Mouse (Mus musculus): ENCODE measurements around the gene Tmc8.
A peak's percentile ranks its signal among the peaks of the same experiment; 100 is the strongest.
"Not testable (repeated sequence)": the region's sequence is repeated elsewhere in the genome, so short reads cannot be mapped to it uniquely, and the experiment has no call there.

Gene Tmc8

DNA sequence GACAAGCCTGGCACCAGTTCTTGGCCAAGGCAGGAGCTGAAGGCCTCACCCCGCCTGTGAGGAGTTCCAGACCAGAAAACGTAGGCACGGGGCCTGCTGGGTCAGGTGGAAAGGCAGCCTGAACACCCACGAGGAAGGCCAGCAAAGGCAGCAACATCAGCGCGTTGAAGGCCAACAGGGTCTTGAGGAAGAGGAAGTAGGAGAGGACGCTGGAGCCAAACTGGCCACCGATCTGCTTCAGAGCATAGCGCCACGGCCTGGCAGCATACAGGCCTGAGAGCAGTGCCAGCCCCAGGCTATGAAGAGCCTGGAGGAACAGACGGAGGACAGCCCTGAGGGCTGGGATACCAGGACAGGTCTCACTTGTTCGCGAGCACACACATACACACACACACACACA, 6.3 kb upstream of the Tmc8 start:
- no peak for DNase-seq

DNA sequence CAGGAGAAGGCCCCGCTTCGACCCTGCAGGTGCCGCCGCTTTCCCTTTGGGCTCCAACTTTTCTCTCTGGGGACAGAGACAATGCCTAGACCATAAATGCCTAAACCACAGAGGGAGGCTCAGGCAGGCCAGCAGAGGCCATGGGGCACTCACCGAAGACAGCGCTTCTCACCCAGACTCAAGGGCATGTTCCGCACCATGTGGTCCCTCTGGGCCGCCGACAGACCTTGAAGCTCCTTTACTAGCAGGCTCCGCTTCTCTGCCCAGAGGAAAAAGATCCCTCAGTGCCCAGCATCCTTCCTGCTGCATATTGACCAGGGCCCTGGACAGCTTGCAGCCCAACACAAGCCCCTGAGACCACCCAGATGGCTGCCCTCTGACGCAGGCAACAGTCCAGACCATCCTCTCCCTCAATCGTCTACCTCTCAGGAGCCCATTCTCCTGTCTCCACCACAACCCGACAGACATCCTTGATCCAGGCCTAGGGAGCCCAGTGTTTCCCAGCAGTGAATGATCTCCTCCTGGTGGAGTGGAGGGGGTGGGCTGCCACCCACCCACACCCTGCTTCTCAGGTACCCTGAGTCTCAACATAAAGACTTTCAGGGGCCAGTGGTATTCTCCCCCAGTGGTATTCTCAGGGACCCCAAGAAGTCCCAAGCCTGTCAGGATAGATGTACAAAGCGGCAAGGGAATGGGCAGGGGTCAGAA, 5.6 kb upstream of the Tmc8 start:
- no peak for DNase-seq

DNA sequence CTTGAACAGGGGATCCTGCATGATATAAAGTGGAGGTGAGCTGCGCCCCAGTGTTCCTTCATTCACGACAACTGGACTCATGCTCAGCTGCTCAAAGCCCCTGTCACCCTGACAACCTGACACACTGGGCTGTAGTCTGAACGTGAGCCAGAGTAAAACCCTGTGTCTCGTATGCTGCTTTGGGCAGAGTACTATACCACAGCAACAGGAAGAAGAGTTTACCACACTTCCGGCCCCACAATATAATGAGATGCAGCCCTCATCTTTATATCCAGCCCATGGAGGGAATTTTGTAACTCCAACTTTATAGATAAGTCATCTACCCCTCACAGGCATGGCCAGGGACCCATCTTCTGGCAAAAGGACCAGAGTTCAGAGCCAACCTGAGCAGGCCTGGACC, 4.8 kb upstream of the Tmc8 start:
- no peak for DNase-seq

DNA sequence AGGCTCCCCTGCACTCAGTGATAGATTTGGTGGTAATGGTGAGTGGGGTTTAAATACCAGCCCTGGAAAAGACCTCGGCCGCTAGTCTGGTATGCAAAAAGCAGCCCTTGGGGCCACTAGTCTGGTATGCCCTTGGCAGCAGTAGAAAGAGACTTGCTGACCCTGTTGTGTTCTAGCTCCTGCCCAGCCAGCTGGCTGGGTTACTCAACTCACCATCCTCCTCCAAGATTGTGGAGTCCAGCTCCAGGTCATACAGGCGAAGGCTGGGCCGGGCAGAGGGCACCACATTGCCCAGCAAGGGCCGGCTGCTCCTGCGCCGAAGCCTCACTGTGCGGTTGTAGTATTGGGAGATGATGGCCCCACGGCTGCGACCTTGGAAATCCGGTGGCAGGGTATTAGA, 3.8 kb upstream of the Tmc8 start:
- no peak for DNase-seq

DNA sequence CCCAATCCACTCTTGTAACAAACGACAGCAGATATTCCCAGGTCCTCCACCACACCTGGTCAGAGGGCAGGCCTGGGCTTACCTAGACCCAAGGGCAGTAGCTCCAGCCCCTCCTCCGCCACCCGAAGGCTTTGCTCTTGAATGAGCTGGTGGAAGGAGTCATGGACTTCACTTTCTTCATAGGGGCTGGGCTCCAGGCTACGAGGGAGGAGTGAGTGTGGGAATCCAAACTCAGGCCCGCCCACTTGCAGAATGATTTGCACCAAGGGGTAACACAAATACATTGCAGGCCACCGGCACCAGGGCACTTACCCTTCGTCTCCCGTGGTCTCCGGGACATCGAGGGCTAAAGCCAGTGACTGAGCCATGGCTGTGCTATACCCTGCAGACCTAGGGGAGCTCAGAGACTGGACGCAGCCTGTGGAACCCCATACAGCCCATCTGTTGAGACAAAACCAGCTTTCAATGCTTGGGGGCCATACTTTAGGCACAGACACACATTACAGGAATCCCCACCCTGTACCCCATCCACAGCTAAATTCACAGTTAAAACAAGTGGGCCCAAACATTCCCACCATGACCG, 2.9 kb upstream of the Tmc8 start:
- DNase-seq, result peak; percentile 80

DNA sequence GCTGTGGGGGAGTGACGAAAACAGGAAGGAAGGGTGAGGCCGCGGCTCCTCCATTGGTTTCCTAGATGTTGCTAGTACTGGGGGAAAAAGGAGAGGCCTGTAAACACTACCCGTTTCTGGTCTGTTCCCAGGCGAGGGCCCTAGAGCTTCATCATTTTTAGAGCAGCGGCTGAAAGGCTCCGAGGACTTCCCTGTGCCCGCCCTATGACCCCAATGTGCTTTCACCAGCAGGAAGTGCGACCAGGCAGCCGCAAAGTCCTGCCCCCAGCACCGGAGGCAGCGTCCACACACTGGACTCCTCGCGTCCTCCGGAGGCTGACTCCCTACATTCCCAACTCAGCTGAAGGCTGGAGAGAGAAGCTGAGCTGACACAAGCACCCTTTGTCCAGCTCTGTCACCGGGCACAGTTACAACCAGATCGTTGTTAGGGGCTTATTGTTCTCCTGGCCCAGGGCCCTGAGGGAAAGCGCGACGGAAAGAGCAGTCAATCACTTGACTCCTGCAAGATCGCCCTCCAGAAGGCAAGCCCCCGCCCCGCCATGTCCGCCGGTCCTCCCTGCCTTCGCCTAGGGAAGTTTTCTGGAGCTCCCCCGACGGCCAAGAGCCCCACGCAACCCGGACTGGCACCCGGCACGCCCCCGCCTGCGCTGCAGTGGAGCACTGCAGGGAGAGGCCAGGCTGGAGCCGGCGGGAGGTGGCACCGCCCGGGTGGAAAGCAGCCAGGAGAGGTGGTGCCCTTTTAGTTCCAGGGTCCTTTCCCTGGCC, 2.3 kb upstream of the Tmc8 start:
- DNase-seq, result peak; percentile 91

DNA sequence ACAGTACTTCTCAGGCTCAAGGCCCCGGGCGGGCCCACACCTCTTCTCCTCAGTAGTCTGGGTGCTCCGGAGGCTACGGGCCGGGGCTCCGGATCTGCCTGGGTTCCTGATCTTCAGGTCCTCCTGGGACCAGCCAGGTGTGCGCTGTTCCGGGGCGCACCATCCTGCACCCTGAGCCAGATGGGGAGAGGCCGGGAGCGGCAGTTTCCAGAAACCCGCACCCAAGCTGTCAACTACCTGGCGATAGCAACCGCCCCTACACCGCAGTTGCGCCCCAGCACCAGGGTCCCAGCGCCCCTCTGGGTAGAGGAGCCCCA, 1.7 kb upstream of the Tmc8 start:
- DNase-seq, result no peak

DNA sequence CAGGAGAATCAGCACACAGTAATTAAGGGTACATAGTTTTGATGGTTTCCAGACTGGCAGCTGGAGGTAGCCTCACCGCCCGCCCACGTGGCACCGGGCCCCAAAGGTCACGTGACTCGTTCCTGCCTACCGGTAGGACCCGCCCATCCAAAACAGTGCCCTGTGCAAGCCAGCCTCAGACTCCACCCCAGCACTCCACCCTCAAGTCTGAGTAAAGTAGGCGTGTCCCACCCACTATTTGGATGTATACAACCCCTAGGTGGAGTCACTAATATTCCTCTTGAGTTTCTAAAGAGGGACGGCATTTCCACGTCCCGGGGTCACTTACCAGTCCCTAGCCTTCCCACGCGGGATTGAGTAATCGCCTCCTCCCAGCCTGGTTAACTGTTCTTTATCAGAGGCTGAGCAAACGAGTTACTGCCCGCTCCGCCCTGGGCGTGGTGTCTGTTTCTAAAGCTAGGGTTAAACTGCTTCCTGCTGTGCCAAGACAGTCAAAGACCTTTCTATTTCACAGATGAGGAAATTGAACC, 1.2 kb upstream of the Tmc8 start:
- peak; percentile 96 for DNase-seq

DNA sequence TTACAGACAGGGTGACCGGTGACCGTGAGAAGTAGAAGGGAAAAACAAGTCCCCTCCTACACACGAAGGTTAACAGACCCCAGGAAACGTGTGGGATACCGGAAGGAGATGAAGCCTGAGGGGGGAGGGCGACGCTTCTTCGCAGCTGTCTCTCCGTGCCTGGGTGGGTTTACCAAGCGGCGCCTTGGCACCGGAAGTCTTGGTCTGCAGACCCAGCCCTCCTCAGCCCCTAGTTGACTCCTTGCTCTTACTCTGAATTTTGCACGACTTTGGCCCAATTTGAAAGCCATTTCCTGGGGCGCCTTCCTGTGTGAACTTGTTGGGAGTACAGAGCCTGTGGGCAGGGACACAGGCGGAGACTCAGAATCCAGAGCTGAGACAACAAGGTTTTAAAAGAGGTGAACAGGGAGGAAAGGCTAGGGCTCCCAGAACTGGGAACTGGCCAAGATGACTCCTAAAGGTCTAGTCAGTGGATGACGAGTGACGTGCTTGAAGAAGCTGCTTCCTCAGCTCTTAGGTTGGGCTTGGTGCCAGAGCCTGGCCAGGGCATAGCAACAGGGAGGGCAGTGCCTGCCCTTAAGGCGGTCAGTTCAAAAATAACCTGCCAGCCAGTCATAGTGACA, 566 bp upstream of the Tmc8 start:
- peak; percentile 89 for DNase-seq

DNA sequence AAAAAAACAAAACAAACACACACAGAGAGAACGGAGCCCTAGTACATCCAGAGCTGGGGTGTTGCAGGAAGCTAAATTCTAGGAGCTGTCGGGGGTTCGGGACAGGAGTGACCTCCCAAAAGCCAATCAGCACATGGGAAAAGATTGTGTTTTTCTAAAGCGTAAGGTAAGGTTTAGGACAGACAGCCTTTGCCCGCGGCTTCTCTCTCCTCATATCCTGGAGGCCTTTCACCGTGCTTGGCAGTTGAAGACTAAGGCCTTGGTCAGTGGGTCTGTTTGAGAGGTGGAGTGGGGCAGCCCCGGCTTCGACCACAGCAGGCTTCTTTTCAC, 794 bp downstream of the Tmc8 start:
- no peak for DNase-seq

DNA sequence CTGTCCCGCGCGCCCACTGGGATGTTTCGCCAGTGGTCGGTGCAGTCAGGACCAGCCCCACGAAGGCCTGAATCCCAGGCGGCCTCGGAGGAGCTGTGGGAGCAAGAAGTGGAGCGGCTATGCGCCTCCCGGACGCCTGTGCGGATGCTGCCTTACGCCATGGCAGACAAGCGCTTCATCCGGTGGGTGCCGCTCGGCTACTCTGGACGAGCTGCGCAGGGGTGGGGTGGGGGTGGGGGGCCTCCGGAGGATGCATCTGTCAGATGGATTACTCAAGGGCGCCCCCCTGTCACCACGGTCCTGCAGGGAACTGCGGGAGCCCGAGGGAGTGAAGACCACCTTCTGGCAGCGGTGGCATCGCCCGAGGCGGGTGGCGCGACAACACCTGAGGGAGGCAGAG, 1.2 kb downstream of the Tmc8 start:
- DNase-seq, result peak; percentile 88

DNA sequence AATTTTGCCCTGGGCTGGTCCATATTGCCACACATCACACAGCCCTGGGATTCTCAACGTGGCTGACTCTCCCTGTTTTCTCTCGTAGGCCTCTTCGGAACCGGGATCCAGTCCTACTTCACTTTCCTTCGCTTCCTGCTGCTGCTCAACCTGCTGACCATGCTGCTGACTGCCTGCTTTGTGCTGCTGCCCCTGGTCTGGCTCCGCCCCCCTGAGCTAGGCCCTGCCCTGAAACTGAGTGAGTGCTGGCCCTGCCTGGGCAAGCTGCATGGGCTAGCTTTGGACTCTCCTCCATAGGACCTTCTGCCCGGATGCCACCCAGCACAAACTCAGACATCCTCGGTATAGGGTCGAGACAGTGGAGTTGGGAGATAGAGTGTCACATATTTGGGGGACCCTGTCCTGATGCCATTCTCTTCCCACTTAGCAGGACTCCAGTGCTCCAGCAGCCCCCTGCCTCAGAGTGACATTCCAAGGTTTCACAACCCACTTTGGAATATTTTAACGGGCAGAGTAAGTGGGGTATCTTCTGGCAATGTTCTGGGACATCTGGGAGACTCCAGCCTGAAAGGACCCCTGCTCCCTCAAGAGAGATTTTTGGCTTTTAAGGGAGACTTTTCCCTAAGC, 1.9 kb downstream of the Tmc8 start:
- peak; percentile 56 for DNase-seq

DNA sequence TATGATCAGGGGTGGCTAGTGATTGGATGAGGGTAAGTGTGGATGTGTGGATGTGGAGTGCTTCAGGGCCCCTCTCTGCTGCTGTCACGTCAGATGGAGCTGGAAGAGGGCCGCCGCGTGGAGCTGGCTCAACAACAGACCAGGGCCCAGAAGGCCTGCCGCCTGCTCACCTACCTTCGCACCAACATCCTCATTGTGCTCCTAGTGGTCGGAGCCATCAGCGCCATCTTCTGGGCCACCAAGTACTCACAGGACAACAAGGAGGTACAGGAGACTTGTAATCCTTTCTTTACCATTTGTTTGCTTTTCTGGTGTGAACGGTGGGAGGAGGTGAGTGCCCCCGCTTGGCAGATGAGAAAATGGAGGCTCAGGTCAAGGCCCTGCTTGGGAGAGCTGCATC, 4.4 kb downstream of the Tmc8 start:
- DNase-seq, result peak; percentile 76

DNA sequence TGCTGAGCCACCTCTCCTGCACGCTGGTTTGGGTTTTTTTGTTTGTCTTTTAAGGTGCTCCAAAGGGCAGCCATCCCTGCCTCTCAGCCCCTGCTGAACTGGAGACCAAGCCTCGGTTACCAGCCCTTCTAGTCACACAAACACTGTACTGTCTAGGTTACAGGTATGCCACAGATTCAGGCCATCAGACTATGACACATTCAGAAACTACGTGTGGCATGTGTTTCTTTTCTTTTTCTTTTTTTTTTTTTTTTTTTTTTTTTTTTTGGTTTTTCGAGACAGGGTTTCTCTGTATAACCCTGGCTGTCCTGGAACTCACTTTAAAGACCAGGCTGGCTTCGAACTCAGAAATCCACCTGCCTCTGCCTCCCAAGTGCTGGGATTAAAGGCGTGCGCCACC, 6.6 kb downstream of the Tmc8 start:
- not testable (repeated sequence) for DNase-seq

DNA sequence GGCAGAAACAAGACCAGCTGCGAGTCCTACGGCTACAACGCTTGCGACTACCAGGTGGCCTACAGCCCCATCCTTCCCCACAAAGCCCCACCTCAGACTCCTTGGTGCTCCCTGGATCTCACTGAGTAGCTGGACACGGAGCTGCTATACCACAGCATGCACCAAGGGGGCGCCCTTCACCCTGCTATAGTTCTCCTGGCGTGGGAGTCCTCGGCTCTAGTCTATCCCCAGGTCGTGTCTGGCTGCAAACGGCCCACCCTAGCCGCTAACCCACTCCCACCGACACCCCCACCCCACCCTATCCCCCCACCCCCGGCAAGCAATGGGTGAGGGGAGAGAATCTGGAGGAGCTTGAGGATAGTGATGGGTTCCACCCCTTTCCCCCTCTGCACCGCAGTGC, 8.4 kb downstream of the Tmc8 start:
- peak; percentile 83 for DNase-seq

DNA sequence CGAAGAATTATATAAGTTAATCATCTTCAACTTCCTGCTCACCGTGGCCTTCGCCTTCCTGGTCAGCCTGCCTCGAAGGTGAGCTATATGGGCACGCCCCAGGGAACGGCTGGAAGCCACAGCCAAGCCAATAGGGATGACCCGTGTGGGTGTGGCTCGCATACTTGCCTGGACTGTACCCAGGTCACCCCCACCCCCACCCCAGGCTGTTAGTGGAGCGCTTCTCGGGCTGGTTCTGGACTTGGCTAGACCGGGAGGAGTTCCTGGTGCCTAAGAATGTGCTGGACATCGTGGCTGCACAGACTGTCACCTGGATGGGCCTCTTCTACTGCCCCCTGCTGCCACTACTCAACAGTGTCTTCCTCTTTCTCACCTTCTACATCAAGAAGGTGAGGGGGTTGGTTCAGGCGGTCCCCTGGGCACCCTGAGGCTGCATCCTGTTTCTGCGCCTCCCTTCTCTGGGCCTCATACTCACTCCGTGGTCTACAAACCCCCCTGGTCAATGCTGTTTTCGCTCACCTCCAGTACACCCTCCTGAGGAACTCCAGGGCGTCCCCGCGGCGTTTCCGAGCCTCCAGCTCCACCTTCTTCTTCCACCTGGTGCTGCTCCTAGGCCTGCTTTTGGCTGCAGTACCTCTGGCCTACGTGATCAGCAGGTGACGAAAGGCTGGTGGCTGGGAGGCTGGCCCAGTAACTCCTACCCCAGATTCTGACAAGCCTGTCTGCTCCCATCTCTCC, 9.0 kb downstream of the Tmc8 start:
- peak; percentile 51 for DNase-seq

DNA sequence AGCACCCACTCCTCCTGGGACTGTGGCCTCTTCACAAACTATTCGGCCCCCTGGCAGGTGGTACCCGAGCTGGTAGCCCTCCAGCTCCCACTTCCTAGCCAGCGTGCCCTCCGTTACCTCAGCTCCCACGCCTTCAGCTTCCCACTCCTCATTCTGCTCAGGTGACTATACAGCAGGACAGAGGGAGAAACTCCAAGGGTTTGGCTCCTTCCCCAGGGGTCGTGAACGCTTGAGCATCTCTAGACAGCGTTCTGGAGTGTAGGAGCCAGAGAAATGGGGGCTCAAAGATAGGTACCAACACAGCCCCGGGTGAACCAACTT, 9.5 kb downstream of the Tmc8 start:
- DNase-seq, result no peak

DNA sequence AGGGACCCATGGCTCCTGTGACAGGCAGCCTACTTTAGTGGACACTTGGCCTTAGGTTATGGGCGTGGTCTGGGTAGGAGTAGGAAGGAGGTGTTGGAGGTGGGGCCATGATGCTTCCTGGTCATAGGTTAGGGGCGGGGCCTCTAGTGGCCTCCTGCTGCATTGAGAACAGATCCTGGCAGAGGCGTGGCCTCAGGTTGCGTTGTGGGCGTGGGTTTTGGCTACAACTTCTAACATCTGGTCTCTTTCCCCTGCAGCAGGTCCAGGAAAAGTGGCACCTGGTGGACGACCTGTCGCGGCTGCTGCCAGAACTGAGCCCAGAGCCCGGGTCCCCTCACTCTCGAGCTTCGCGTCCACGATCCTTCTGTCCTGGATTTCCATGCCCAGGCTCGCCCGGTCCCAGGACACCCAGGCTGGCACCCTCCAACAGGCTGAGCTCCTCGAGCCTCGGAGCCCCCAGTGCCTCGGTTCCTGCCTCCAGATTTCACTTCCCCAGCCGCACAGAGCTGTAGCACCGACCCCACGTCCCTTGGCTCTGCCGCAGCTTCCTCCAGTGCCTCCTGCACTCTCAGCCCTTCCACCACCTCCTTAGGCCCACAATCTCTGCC, 10.5 kb downstream of the Tmc8 start:
- DNase-seq, result peak; percentile 87

DNA sequence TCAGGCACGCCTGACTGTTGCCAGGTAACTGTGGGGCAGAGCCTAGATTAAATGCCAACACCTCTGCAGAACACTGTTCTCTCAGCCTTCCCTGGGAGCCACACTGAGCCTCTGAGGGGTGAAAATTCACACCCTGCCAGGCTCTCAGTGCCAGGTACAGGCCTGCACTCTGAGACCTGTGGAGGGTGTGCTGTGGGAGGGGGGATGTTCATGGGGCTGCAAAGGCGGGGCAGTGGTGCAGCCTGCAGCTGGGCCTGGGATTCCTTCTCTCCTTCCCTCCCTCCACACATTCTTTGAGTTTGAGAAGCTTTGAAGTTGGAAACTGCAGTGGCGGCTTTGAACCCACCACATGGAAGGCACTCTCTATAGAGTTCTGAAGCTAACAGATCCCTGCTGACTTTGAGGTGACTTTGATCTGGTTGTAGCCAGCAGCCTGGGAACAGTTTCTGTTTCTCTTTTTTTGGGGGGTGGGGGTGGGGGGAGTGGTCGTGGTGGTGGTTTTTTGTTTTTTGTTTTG, 12.2 kb downstream of the Tmc8 start:
- DNase-seq, result no peak

DNA sequence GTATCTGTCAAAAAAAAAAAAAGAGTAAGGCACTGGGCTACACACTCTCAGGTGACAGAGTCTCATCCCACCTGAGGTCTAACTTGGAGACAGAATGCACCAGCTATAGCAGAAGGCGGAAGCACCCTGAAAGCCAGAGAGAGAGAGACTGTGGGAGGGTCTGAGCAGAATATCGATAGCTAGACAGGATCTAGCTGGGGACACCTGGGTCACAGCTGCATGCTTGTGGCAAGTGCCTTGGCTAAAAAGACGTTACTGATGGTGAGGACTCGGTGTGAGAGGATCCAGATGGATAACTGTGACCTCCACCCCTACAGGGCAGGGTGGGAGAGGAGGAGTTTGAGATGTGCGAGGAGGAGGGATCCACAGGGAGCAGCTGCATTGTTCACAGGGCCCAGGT, 15.1 kb downstream of the Tmc8 start:
- DNase-seq, result no peak

DNA sequence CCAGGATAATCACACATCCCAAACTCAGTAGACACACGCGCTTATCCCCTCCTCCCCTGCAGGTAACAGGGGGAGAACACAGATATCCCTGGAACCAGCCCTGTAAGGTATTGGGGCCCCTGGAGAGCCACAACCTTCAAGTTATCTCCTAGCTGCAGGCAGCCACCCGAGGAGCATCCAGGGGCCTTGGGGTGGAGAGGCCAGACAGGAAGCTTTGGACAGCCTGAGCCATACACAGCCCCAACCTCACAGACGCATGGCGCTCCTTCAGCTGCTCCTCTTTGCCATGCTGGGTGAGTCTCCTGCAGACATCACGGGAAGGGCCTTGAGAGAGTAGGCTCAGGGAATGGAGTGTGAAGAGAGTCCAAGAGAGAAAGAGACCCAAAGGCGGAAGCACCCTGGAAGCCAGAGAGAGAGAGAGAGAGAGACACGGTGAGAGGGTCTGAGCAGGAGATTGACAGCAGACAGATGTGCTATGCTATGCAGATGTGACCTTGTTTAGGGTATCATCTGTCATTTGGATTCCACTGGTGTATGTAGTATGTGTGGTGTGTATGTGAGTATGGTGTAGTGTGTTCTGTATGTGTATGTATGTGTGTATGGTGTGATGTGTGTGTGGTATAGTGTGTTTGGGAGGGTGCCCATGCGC, 15.8 kb downstream of the Tmc8 start, which contains the start of gene 6030468B19Rik:
6030468B19Rik (plus strand) TSS at position 150 of the 649 bp plus-strand sequence.
- no peak for DNase-seq

DNA sequence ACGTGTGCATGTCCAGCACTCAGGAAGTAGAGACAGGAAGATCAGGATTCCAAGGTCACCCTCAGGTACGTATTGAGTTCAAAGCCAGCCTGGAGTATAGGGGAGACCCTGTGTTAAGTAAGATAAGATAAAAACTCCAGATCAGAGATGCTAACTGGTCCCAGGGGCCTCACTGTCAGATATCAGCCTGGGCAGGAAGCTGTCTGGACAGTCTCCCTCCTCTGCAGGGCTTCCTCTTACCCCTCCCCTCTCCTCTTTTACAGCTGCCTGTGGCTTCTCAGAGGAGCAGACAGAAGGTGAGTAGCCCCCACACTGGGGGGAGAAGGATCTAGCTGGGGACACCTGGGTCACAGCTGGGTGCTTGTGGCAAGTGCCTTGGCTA, 16.3 kb downstream of the Tmc8 start:
- no peak for DNase-seq
